Mouse (Mus musculus): Measurements from ENCODE around the gene Olfml1.

DNA sequence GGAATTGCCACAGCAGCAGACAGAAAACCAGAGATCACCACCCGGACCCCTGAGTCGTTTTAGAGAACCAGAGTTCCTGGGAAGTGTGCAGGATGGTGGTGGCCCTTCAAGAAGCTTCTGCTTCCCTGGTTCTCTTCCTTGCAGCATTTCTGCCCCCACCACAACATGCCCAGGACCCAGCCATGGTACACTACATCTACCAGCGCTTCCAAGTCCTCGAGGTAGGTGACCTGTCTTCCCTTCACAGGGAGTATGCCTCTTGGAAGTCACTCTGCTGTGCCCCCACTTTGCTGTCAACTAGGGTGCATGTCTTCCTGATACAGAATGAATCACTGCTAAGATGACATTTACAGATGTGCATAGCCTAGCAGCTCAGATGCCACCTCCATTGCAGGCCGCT lies 428 bp downstream of the Olfml1 start:
- TF ChIP-seq EP300 (IDR thresholded peaks at IDR 0.05; ENCODE audit: low read depth) (no peak), CTCF (IDR thresholded peaks at IDR 0.05; ENCODE audit: low read depth) (no peak)
